Mouse (Mus musculus) MEL-GATA-1-ER (cell line): Measurements from ENCODE around the gene Egfl8.
A peak's percentile ranks its signal among the peaks of the same experiment; 100 is the strongest.

Experiments used
- DNase-seq: peaks from one replicate; pipeline ENCODE4 v3.0.0-alpha.2; 2012; ENCODE audit warnings: low read depth; ENCODE audit errors: extremely low read depth

Egfl8 gene

DNA sequence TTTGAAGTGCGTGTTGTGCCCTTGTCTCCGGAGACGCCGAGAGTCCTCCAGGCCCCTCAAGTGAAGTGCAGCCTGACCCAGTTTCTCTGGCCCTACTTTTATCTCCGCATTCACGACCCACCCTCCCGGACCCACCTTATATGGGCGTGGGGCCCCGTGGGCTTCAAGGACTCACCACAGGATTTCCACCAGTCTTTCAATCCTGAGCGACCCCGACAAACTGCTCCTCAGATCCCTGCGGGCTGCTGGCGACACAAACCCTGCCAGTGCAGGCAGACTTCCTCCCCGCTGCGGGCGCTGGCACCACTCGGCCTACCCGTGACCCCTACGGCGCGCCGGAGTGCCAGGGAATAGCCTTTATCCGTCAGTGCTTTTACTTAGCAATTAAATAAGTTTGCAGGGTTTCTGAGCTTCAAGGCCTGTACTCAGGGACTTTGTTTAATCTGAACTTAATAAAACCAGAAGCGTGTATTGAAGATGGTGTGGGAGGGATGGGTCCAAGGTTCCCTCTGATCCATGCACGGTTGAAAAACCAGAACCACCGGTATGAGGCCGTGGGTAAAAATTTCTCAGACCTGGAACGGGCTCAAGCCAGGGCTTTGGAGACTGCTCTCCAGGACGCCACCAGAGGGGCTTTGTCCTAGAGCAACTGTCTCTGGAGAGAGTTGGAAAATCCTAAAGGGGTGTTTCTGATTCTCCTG lies 12.3 kb upstream of the Egfl8 start, which contains the start of gene Ppt2:
Ppt2 (minus strand) TSS at position 568 of the 701 bp plus-strand sequence.
- DNase-seq = no peak

DNA sequence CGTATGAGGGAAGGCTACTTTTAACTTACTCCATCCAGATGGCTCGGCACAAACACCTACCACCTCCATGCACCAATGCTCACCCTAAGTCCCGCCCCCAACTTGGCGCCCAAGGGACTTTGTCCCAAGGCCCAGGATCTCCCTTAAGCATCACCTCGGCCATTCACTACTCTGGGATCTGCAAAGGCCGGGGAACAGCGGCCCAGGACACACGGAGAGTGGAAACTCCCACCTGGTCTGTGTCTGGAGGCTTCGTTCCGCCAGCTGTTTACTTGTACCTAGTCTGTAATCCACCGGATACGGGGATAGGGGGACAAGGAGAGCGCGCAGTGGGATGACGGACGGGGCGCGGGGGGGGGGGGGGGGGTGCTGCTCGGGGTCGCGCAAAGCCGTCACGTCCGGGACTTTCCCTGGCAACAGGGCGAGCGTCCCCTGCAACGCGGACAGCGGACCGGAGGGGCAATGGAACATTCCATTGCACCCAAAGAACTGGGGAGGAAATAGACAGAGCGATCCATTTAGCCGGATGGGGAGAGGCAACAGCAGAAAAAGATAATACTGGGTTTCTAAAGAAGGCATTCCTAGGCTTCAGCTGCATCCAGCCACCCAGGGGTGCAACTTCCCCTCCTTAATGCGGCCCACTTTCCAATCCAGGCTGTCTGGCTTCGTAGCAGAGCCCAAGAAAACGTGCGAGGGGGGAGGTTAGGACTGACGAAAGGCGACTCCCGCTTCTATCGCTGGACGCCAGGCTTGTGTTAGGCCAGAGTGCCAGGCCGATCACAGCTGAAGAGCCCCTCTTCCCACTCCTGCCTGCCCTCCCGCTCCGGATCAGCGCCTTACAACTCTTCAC lies 11.5 kb upstream of the Egfl8 start:
- DNase-seq = peak; percentile 94

DNA sequence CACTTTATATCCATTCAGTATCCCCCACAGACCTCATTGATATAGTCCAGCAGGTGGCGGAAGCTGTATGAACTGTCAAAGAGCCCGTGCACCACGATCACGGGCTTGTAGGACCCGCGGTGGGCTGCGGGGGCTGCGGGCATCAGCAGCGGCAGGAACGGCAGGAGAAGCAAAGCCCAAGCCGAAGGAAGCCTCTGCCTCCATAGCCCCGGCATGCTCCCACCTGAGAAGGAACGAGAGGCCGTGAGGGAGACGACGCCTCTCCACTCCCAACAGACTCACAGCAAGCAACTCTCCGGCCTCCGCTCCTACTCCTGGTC lies 11.0 kb upstream of the Egfl8 start:
- no peak for DNase-seq

DNA sequence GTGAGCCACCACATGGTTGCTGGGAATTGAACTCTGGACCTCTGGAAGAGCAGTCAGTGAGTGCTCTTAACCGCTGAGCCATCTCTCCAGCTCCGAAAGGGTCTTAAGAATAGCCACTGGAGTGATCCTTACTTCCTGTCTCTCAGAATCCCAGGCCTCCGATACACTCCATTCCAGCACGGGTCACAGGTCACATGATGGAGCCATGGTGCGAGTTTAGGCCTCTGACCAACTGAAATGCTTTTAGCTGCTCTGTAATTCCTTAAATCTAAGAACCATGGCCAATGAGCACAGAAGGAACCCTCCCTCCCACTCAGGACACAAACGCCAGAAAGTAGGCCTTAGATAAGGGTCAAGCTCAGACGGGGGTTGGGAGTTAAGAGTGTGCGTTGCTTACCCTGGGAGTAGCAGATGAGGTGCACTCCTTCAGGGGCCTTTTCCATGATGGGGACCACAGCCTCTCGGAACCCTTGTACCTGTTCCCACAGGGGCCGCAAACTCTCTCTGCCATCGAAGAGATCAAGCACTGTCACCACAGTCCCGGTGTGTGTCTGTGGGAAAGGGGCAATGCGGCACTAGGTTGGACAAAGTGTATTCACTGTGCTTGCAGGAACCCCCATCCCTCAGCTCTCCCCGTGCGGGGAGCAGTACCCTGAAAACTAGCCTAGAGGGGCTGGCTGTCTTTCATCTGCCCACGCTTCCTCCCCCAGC lies 10.4 kb upstream of the Egfl8 start:
- DNase-seq = no peak

DNA sequence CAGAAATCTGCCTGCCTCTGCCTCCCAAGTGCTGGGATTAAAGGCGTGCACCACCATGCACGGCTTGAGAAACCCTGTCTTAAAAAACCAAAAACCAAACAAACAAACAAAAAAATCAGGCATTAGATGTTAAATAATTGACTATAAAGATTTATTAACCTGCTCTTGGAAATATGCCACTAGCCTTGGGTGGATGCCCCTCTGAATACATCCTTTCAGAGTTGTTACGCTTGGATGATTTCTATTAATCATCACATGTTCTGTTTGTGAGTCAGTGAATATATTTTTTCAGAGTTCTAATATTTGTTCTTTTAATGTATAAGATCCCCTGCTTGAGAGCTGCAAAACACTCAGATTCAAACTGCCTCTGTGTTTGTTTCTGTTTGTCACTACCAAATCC lies 9.2 kb upstream of the Egfl8 start:
- no peak for DNase-seq

DNA sequence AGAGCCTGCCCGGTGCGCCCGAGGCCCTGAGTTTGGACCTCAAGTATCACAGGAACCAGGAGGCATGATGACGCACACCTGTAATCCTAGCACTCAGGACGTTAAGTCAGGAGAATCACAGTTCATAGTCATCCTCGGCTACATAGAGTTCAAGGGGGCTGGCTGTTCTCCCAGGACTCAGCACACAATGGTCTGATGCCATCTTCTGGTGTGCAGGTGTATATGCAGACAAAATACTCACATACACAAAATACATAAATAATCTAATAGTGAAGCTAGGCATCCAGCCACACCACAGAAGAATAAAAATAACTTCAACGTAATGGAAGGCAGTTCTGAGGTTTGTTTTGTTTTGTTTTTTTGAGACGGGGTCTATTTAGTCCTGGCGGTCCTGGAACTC lies 7.4 kb upstream of the Egfl8 start:
- DNase-seq = no peak

DNA sequence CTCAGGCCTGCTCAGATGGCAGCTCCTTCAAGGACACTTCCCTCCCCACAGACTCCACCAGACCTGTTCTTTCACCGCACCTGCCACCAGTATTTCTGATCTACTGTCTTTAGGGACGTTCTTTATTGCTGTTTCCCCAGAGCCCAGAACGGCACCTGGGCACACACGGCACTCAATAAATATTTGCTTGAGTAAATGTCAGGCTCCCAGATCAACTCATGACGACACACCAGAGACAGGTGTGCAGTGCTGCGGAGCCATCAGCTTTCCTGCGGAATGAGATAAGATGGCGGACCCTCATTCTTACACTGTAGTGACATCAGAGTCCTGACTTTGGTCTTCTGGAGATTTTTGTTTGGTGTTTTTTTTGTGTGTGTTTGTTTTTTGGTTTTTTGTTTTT lies 5.2 kb upstream of the Egfl8 start:
- no peak for DNase-seq

DNA sequence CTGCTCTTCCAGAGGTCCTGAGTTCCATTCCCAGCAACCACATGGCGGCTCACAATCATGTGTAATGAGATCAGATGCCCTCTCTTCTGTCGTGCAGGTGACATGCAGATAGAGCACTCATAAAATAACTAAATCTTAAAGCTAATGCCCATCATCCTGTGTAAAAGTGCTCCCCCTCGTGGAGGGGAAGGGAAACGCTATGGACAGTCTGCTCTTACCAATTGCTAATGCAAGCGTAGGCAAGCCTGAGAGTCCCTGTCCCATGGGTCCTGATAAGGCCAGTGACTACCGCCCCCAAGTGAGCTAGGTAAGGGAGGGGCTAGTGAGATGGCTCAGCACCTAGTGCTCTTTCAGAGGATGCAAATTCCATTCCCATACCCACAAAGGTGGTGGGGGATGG lies 3.2 kb upstream of the Egfl8 start:
- DNase-seq = peak; percentile 66

DNA sequence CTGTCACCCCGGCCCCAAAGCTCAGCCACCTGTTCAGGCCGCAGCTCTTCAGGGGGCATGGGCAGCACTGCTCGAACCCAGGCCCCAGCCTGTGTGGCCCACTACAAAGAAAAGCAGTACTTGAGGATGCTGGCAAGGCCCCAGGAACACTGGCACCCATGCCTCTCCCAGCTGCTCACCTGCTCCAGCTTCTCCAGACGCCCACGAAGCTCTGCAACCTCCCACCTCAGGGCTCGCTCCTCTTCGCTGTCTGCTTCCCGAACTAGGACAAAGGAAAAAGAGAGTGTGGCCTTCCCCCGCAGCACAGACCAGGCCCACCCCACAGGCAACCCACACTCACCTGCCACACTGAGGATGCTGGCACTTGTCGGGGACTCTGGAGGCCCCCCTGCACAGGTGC lies 1.9 kb downstream of the Egfl8 start:
- DNase-seq = no peak

DNA sequence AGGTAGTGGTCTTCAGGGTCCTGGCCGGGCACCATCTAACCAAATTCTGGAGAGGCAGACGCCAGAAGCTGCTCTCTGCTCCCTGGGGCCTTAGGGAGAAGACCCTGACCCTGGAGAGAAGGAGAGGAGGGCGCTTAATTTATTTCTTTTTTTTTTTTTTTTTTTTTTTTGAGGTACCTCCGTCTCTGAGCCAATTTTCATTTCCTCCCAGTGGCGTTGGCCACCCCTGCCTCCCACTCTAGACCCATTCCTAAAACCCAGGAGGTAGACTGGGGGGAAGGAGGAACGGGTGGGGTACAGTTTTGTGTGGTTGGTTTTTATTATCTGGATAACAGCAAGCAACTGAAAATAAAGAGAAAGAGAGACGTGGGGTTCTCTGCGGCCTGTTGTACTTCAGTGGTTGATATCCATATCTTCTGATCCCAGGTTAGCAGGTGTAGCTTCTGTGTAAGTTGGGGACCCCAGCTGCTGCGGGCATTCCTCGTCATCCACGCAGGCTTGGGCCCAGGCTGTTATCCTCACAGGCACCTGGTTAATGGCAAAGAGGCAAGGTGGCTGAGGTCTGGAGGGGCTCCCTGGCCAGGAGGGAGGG lies 2.6 kb downstream of the Egfl8 start:
- peak; percentile 66 for DNase-seq

DNA sequence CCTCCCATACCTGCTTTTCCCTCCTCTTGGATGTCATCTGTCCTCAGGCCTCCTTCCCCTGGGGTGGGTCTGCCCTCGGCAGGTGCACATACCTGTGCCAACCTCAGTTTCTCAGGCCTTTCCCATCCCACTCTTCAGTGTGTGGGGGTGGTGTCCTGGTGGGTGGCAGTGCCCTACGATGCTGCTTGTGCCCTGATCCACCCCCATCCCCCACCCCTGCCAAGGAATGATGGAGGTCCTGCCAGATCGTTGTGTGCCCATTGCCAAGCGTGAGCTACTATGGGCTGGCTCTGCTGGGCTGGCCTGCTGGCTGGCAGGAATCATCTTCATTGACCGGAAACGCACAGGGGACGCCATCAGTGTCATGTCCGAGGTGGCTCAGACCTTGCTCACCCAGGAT lies 4.7 kb downstream of the Egfl8 start:
- no peak for DNase-seq

DNA sequence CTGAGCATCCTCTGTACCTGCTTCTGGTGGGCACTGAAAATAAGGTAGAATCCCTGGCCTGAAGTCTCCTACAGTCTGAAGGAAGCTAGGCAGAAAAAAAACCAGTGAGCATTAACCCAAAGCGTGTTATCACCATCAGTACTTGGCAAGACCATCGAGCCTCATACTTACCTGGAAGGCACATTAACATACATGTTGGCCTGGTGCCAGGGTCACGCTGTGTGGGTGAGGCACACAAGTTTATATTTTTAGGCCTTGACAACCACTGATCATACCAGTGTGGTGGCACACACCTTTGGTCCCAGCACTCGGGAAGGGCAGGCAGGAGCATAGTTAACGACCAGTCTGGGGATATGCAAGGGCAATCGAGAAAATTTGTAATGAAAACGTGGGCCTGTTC lies 7.8 kb downstream of the Egfl8 start:
- DNase-seq = no peak

DNA sequence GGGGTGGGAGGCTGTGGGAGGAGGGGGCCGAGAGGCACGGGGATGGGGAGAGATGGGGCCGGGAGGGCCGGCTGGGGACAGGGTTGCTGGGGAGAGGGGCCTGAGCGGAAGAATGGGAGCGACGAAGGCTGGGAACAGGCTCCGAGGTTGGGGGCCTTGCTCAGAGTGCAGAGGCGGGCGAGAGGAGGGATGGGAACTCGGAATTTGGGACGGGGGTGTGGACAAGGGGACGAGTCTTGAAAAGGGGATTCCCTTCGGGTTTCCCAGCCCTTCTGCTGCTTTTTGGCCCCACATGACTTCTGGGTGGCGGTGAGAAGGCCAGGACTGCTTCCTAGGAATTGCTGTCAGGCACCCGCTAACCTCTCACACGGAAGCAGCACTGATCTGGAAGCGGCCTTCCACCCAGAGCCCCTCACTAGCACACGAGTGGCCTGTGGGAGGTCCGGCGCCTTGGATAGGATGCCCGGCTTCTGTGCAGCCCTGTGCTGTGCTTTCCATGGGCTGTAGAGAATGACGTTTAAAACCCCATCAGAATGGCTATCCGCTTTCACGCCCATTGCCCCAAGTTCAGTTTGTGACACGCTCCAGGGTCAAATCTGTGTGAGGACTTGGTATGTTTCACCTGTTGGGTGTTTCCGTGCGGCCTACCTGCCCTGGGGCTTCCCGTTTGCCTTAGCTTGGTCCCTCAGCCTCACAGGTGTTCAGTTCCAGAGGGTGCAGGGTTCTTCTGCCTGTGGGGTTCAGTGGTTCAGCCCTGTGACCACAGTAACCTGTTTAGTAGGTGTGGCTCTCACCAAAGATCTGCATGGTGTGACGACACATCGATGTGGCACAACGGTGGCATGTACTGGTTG lies 9.4 kb downstream of the Egfl8 start:
- no peak for DNase-seq

DNA sequence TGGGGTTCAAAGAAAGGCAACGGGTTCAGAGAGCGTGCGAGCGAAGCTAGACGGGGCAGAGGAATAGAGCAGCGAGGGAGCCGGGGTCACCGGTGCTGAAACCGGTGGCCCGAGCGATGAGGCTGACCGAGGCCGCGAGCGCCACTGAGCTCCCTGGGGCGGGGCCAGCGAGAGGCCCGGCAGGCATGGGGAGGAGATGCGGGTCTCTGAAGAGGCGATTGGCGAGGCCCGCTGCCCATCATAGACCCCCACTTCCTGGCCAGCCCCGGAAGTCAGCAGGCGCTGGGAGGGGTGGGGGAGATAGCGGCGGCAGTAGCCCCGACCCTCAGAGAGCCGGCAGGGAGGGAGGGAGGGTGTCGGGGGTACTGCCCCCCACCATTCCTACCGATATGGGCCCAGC lies 10.2 kb downstream of the Egfl8 start:
- peak; percentile 78 for DNase-seq

DNA sequence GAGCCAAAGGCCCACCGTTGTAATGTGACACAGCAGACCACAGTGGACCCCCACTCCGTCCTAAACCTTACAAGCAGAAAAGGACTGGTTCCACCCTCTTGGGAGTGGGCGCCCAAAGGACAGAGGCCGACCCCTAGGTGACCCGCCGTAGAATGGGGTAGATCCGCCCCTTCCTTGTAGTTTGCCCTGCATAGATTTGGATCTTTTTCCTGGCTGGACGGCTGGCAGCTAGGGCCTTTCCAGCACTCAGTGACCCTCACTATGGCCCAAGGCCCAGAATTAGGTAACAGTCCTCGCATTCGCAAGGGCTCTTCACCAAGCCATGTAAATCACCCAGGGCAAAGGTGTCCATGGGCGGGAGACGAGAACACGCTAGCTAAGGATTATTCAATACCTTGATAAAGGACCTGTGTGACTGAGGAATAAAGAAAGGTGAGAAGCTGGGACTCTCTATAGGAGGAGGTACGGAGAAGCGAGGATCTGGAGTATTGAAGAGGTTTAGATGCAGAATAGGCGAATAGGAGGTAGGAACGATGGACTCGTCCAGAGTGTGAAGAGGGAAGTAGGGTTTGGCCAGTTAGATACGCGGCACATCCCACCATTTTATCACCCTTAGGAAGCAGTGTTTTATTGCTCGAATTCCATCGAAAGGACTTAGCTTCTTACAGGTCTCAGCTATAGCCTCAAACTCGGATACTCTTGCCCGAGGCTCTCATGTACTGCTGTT lies 11.1 kb downstream of the Egfl8 start:
- DNase-seq = no peak

DNA sequence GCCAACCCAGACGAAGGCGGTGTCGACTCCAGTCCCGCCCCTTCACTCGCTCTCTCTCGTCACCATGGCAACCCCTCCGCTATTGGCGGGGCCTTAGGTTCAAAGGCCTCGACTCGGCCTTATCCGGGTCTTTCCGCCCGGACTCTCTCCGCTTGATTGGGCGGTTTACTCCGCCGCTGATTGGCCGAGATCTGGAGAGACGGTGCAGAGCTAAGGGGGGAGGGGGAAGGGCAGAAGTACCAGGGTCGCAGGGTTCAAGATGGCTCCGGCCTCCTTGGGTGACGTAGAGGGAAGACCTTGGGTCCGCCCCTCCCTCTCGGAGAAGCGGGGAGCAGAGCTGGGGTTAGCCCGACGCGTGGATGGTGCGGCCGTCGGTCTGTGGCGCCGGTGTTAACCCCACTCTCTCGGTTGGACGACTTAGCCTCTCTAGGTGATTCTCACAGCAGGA lies 11.7 kb downstream of the Egfl8 start, which contains the start of gene Agpat1:
Agpat1 (plus strand) TSS at position 202 of the 448 bp plus-strand sequence.
- DNase-seq = peak; percentile 96

DNA sequence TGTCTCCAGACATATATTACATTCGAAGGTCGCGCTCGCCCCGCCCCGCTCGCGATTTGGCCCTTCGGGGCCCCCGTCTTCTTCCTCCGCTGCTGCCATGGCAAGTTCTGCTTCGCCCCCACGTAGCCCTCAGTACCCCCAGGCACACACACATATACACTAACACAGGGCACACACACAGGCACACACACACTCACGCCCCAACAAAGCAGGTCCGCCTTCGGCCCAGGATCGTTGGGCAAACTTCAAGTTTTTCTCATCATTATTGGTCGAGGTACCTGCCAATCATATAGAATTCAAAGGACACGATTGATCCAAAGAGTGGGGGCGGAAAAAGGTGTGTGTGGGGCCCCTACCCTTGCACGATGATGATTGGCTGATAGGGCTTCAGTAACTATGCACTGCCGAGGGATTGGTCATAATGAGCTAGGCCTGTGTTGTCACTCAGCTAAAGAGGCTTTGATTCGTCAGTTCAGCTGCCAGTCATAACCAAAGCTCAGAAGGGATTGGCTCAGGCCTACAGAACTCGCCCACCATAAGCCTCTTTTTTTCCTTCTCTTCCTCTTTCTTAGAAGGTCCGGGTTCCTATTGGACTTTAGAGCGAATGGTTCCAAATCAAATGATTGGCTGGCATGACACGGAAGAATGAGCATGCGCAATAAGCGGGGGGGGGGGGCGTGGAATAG lies 12.3 kb downstream of the Egfl8 start, which contains the start of gene Rnf5:
Rnf5 (minus strand) TSS at position 316 of the 686 bp plus-strand sequence.
- peak; percentile 100 for DNase-seq

DNA sequence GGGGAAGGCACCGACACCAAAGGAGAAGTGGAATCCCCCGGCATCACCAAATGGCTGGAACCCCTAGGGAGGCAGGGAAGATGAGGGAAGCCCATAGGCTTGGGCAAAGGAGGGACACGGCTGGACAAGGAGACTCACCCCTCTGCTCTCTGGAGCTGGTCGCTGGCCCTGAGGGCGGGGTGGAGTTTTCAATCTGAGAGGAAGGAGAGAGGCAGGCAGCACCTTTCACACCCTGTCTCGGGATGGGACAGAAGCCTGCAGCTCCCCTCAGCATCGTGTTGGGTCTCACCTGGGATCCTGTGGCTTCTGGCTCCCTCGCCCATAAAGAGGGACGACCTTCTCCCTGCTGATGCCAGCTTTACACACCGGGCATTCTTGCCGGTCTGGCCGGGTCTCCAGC lies 14.0 kb downstream of the Egfl8 start:
- no peak for DNase-seq

DNA sequence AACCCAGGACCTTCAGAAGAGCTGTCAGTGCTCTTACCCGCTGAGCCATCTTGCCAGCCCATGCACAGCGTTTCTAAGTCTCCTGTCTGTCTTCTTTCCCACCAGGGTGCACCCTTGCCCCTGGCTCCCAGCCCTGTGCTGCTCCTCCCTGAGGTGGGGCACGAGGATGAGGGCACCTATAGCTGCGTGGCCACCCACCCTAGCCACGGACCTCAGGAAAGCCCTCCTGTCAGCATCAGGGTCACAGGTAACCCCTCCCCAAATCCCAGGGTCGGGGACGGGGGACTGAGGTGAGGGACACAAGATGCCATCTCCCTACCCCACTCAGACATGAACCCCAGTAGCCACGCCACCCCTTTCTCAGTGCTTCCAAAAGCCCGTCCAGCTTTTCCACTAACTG lies 15.9 kb downstream of the Egfl8 start:
- no peak for DNase-seq
